ENCODE assay signal across 10 mouse cellular contexts in the genomic region with DNA sequence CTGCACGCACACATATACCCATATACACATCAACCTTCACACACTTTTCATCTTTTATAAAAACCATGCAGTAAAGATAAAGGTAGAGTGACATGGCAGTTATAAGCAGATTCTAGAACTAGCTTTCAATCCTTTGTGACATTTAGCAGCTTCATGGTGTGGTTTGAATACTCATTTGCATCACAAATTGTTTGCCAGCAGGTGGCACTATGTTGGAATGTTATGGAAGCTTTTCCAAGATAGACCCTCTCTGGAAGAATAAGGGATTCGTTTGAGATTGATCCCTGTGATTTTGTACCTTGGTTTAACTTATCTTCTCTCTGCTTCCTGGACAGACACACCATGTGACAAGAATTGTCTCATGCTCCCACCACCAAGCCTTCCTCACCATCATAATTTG.
DNase-seq lines count a peak whose midpoint lies in the region; ATAC-seq and TF ChIP-seq lines count a peak whose summit lies in the region.
"Had no signal": no experiment of that assay in that cellular context is flagged by ENCODE, and none has a peak within 500 bp of the region (broad histone marks: within the 10 kb centered on the region; RNA-seq: fewer than 3 reads in every experiment).

No protein-coding gene starts in this region.

- no peak overlapping the region for H3K27ac ChIP-seq in forebrain, embryonic 14.5 days (ENCODE audit: low read depth, low read length)
- H3K27ac ChIP-seq in forebrain, embryonic 10.5 days, result no peak overlapping the region
- no peak overlapping the region for H3K27ac ChIP-seq in layer of hippocampus, adult 2 months

- no peak overlapping the region for H3K4me3 ChIP-seq in forebrain, embryonic 14.5 days (ENCODE audit: low read depth, low read length)
- H3K4me3 ChIP-seq in forebrain, embryonic 10.5 days, result no peak overlapping the region
- no peak overlapping the region for H3K4me3 ChIP-seq in layer of hippocampus, adult 2 months

- no peaks in the 10 kb centered on the region for H3K27me3 ChIP-seq in forebrain, embryonic 14.5 days (replicated peaks; ENCODE audit: control insufficient read depth, insufficient read depth, low read length)
- H3K27me3 ChIP-seq in forebrain, embryonic 10.5 days (ENCODE audit: poor library complexity, severe bottlenecking), result no peaks in the 10 kb centered on the region

- H3K4me1 ChIP-seq in forebrain, embryonic 14.5 days (ENCODE audit: control insufficient read depth, insufficient read depth, low read length), result no peaks in the 10 kb centered on the region
- H3K4me1 ChIP-seq in forebrain, embryonic 10.5 days, result no peaks in the 10 kb centered on the region

- no peak overlapping the region for H3K9ac ChIP-seq in forebrain, embryonic 14.5 days (ENCODE audit: low read length)

- no peaks in the 10 kb centered on the region for H3K36me3 ChIP-seq in forebrain, embryonic 14.5 days (ENCODE audit: control insufficient read depth, insufficient read depth, low read length)
- H3K36me3 ChIP-seq in forebrain, embryonic 10.5 days (replicated peaks), result no peaks in the 10 kb centered on the region

- peak; percentile 33 for DNase-seq in forebrain, embryonic 14.5 days (ENCODE audit: low spot score)
- no peak for DNase-seq in forebrain, embryonic 10.5 days (ENCODE audit: extremely low spot score, low spot score)
- peak in 1 of 2 experiments; percentile 9 for DNase-seq in layer of hippocampus, adult 2 months (ENCODE audit: low spot score in 2 of 2)
- DNase-seq in layer of hippocampus, postnatal 14 days (ENCODE audit: low spot score in 2 of 2), result no peak
- peak; percentile 49 for DNase-seq in 3T3-L1 (ENCODE audit: low read depth, low spot score)
- DNase-seq in adrenal gland, postnatal 14 days, result peak; percentile 28
- no peak for DNase-seq in thymus, postnatal 0 days (ENCODE audit: low spot score)
- DNase-seq: cerebellum, adult 11-12 months had no signal

- no peak for ATAC-seq in forebrain, embryonic 14.5 days
- ATAC-seq in frontal cortex, adult (ENCODE audit: low TSS enrichment), result no peak
- ATAC-seq: CD4-positive, CD25-positive, alpha-beta regulatory T cell, adult 4 months had no signal

- no peak overlapping the region for H3K4me2 ChIP-seq in forebrain, embryonic 14.5 days (ENCODE audit: low read length)

- peak; percentile 56 for TF ChIP-seq CTCF in layer of hippocampus, adult 2 months (conservative IDR thresholded peaks at IDR 0.05)

- H3K9me3 ChIP-seq in forebrain, embryonic 14.5 days (replicated peaks; ENCODE audit: control insufficient read depth, low read length), result no peaks in the 10 kb centered on the region
- no peaks in the 10 kb centered on the region for H3K9me3 ChIP-seq in forebrain, embryonic 10.5 days

- 53% methylated on average over 2 of the region's 2 CpGs for WGBS in forebrain, embryonic 14.5 days
- 66% methylated on average over 2 of the region's 2 CpGs for WGBS in forebrain, embryonic 10.5 days

Comparison
In these comparisons a context has a peak if more than half of its experiments do, and no peak if none do; other contexts are left out.
1. DNase-seq: peak in forebrain, embryonic 14.5 days (single experiment), 3T3-L1 (single experiment) and adrenal gland, postnatal 14 days (single experiment); none in forebrain, embryonic 10.5 days (single experiment), layer of hippocampus, postnatal 14 days (0 of 2) and thymus, postnatal 0 days (single experiment).